Mouse (Mus musculus) cortical plate, adult 2 months (tissue): ENCODE measurements at regions not wholly inside any gene's neighbourhood (a gene's known extent, or its start where the extent isn't known, plus 50 kb on each side); places are given as distances from the start of the nearest gene placed in this dataset.

Experiments used
- H3K27ac ChIP-seq: fragments of 200-500 bp; 2 replicates; pipeline ENCODE4 v1.5.1; 2012; ENCODE audit warnings: low read length, control low read depth, inconsistent platforms; ENCODE audit not compliant: insufficient read depth
- H3K4me1 ChIP-seq: fragments of 200-500 bp; 2 replicates; pipeline ENCODE4 v1.6.1; 2011; ENCODE audit warnings: low read length; ENCODE audit not compliant: control insufficient read depth, insufficient read depth
- H3K4me3 ChIP-seq: fragments of 200-500 bp; 2 replicates; pipeline ENCODE4 v1.5.1; 2011; ENCODE audit warnings: mild to moderate bottlenecking, low read length, control low read depth; ENCODE audit not compliant: insufficient read depth
- CTCF ChIP-seq: fragments of 200-500 bp; IDR thresholded peaks from 2 replicates; pipeline ENCODE4 v1.5.1; 2011; ENCODE audit warnings: mild to moderate bottlenecking, control low read depth, low read length; ENCODE audit not compliant: insufficient read depth; ENCODE audit errors: extremely low read depth
- POLR2A ChIP-seq: fragments of 200-500 bp; IDR thresholded peaks from 2 replicates; pipeline ENCODE4 v1.6.1; 2011; ENCODE audit warnings: mild to moderate bottlenecking, low read length, control low read depth; ENCODE audit not compliant: insufficient read depth; ENCODE audit errors: extremely low read depth

- Histone ChIP-seq H3K27ac (no peak overlapping the region), H3K4me3 (no peak overlapping the region), H3K4me1 (no peaks in the 10 kb centered on the region)
- TF ChIP-seq POLR2A = no peak
Observed at GRCm38 (mm10) chr11:63833480-63833879, 88.6 kb downstream of the Hs3st3b1 start.

- Histone ChIP-seq H3K27ac (no peak overlapping the region), H3K4me3 (no peak overlapping the region), H3K4me1 (no peaks in the 10 kb centered on the region)
- TF ChIP-seq CTCF (no peak), POLR2A (no peak)
Observed at GRCm38 (mm10) chr11:63834140-63834539, 88.0 kb downstream of the Hs3st3b1 start.

- H3K27ac ChIP-seq = no peak overlapping the region
- H3K4me3 ChIP-seq = no peak overlapping the region
- H3K4me1 ChIP-seq = no peaks in the 10 kb centered on the region
- TF ChIP-seq POLR2A = no peak
Observed at GRCm38 (mm10) chr11:63834631-63835030, 87.5 kb downstream of the Hs3st3b1 start.
